Mouse (Mus musculus) cerebellum, adult (tissue): ENCODE results near the gene Amigo3.
A peak's percentile ranks its signal among the peaks of the same experiment; 100 is the strongest.

Source experiments
- ATAC-seq: cut with Nextera tagmentation; 2 replicates; pipeline ENCODE4 v1.9.2; 2017; ENCODE audit warnings: mild to moderate bottlenecking, moderate library complexity, mixed read lengths; ENCODE audit not compliant: insufficient number of reproducible peaks, low FRiP score, low TSS enrichment

Amigo3 gene

GRCm38 (mm10) chr9:108051184-108051930, 1.6 kb upstream of the Amigo3 start:
- ATAC-seq: no peak

- no peak for ATAC-seq
These were observed 1.1 kb upstream of the Amigo3 start for GRCm38 (mm10) chr9:108051931-108052220.

- ATAC-seq: no peak
These were observed 548 bp upstream of the Amigo3 start for GRCm38 (mm10) chr9:108052411-108052810.

- ATAC-seq: no peak
These were observed 786 bp downstream of the Amigo3 start for GRCm38 (mm10) chr9:108053665-108054225.

- no peak for ATAC-seq
These were observed 1.5 kb downstream of the Amigo3 start for GRCm38 (mm10) chr9:108054331-108055040.

- no peak for ATAC-seq
These were observed 2.1 kb downstream of the Amigo3 start for GRCm38 (mm10) chr9:108055061-108055460.

- ATAC-seq: no peak
These were observed 2.8 kb downstream of the Amigo3 start for GRCm38 (mm10) chr9:108055661-108056237.

- no peak for ATAC-seq
These were observed 3.7 kb downstream of the Amigo3 start for GRCm38 (mm10) chr9:108056361-108057261.

- ATAC-seq: no peak
These were observed 4.3 kb downstream of the Amigo3 start for GRCm38 (mm10) chr9:108057262-108057562.

- ATAC-seq: no peak
These were observed 5.3 kb downstream of the Amigo3 start for GRCm38 (mm10) chr9:108058291-108058690.

GRCm38 (mm10) chr9:108062142-108062541, 9.2 kb downstream of the Amigo3 start:
- no peak for ATAC-seq

GRCm38 (mm10) chr9:108063361-108063760, 10.4 kb downstream of the Amigo3 start:
- ATAC-seq: no peak

- peak; percentile 54; the same call in 1 of the 2 replicates for ATAC-seq
These were observed 12.6 kb downstream of the Amigo3 start for GRCm38 (mm10) chr9:108065491-108066011.

- ATAC-seq: no peak
These were observed 14.2 kb downstream of the Amigo3 start for GRCm38 (mm10) chr9:108067199-108067598.

GRCm38 (mm10) chr9:108067900-108068299, 14.9 kb downstream of the Amigo3 start:
- no peak for ATAC-seq

- ATAC-seq: no peak
These were observed 16.0 kb downstream of the Amigo3 start for GRCm38 (mm10) chr9:108069007-108069406.

- ATAC-seq: no peak
These were observed 16.6 kb downstream of the Amigo3 start for GRCm38 (mm10) chr9:108069529-108069928.

GRCm38 (mm10) chr9:108071801-108072200, 18.8 kb downstream of the Amigo3 start:
- no peak for ATAC-seq

- peak; percentile 34; the same call in 1 of the 2 replicates for ATAC-seq
These were observed 19.5 kb downstream of the Amigo3 start for GRCm38 (mm10) chr9:108072481-108072924.
